Mouse (Mus musculus) CD4-positive, CD25-positive, alpha-beta regulatory T cell, adult 4 months (primary cell): ENCODE measurements around the gene Srd5a2. TPM values are rescaled to one million over a fixed set of nuclear protein-coding genes. Genes with fewer than 3 reads are reported as not detected.
A peak's percentile ranks its signal among the peaks of the same experiment; 100 is the strongest.
"Not testable (repeated sequence)": the region's sequence is repeated elsewhere in the genome, so short reads cannot be mapped to it uniquely, and the experiment has no call there.

ENCODE experiments used
- ATAC-seq: one replicate; pipeline ENCODE4 v1.8.0; 2017
- polyA plus RNA-seq, 2 experiments: library from polyadenylated mRNA; unstranded; fragments of 100-300 nt; shearing (Covaris generic); gene quantifications; one replicate each; pipeline ENCODE4 v1.2.1; 2017

Gene Srd5a2
- not detected for polyA plus RNA-seq

- ATAC-seq = no peak
These were observed at the start of gene Srd5a2 for GRCm38 (mm10) chr17:74047210-74048082. Srd5a2 (minus strand) TSS chr17:74047916.

GRCm38 (mm10) chr17:74088886-74089678 is 41.4 kb upstream of the Srd5a2 start:
- no peak for ATAC-seq

GRCm38 (mm10) chr17:74088016-74088415 is 40.3 kb upstream of the Srd5a2 start:
- ATAC-seq = no peak

- ATAC-seq = no peak
These were observed 35.7 kb upstream of the Srd5a2 start for GRCm38 (mm10) chr17:74083370-74083769.

GRCm38 (mm10) chr17:74080076-74080615 is 32.4 kb upstream of the Srd5a2 start:
- ATAC-seq = no peak

GRCm38 (mm10) chr17:74078776-74079495 is 31.2 kb upstream of the Srd5a2 start:
- ATAC-seq = no peak

- not testable (repeated sequence) for ATAC-seq
These were observed 25.4 kb upstream of the Srd5a2 start for GRCm38 (mm10) chr17:74073067-74073466.

- ATAC-seq = not testable (repeated sequence)
These were observed 15.0 kb upstream of the Srd5a2 start for GRCm38 (mm10) chr17:74062763-74063162.

- ATAC-seq = no peak
These were observed 607 bp upstream of the Srd5a2 start for GRCm38 (mm10) chr17:74048229-74048816.

- no peak for ATAC-seq
These were observed 4.0 kb downstream of the Srd5a2 start for GRCm38 (mm10) chr17:74043754-74044153.

GRCm38 (mm10) chr17:74020526-74021203 is 27.1 kb downstream of the Srd5a2 start:
- peak; percentile 88 for ATAC-seq

GRCm38 (mm10) chr17:74018281-74018680 is 29.4 kb downstream of the Srd5a2 start:
- no peak for ATAC-seq

GRCm38 (mm10) chr17:74017649-74018048 is 30.1 kb downstream of the Srd5a2 start:
- ATAC-seq = no peak

- no peak for ATAC-seq
These were observed 32.6 kb downstream of the Srd5a2 start for GRCm38 (mm10) chr17:74015128-74015527.

GRCm38 (mm10) chr17:74008680-74009079 is 39.0 kb downstream of the Srd5a2 start:
- no peak for ATAC-seq

GRCm38 (mm10) chr17:74007001-74007400 is 40.7 kb downstream of the Srd5a2 start:
- no peak for ATAC-seq

- ATAC-seq = no peak
These were observed 45.3 kb downstream of the Srd5a2 start for GRCm38 (mm10) chr17:74002396-74002795.

GRCm38 (mm10) chr17:73995907-73996645 is 51.6 kb downstream of the Srd5a2 start:
- no peak for ATAC-seq

GRCm38 (mm10) chr17:73991264-73991663 is 56.5 kb downstream of the Srd5a2 start:
- no peak for ATAC-seq

GRCm38 (mm10) chr17:73986571-73986970 is 61.1 kb downstream of the Srd5a2 start:
- no peak for ATAC-seq

- no peak for ATAC-seq
These were observed 61.8 kb downstream of the Srd5a2 start for GRCm38 (mm10) chr17:73985936-73986335.
